Mouse (Mus musculus) kidney, adult 2 months (tissue): ENCODE data around the gene Foxo6. TPM values are rescaled to one million over a fixed set of nuclear protein-coding genes. Genes with fewer than 3 reads are reported as not detected.

Experiments
- DNase-seq: peaks from one replicate; pipeline ENCODE4 v3.0.0; 2021
- H3K27ac ChIP-seq: fragments of 200-500 bp; 2 replicates; pipeline ENCODE4 v1.5.1; 2012; ENCODE audit warnings: low read depth, low read length, control low read depth, inconsistent platforms; ENCODE audit not compliant: insufficient read depth
- H3K27me3 ChIP-seq: fragments of 200-500 bp; replicated peaks from 2 replicates; pipeline ENCODE4 v1.6.1; 2012; ENCODE audit warnings: mild to moderate bottlenecking, moderate library complexity, low read length, inconsistent platforms; ENCODE audit not compliant: control insufficient read depth, insufficient read depth
- H3K36me3 ChIP-seq: fragments of 200-500 bp; 2 replicates; pipeline ENCODE4 v1.6.1; 2012; ENCODE audit warnings: mild to moderate bottlenecking, moderate library complexity, low read length, inconsistent platforms; ENCODE audit not compliant: control insufficient read depth, insufficient read depth
- H3K4me1 ChIP-seq: fragments of 200-500 bp; 2 replicates; pipeline ENCODE4 v1.6.1; 2011; ENCODE audit warnings: low read length; ENCODE audit not compliant: control insufficient read depth, insufficient read depth
- H3K4me3 ChIP-seq: fragments of 200-500 bp; 2 replicates; pipeline ENCODE4 v1.5.1; 2011; ENCODE audit warnings: mild to moderate bottlenecking, low read depth, low read length, control low read depth; ENCODE audit not compliant: insufficient read depth
- CTCF ChIP-seq: fragments of 200-500 bp; conservative IDR thresholded peaks from 2 replicates; pipeline ENCODE4 v1.5.1; 2011; ENCODE audit warnings: low read depth, mild to moderate bottlenecking, control low read depth, low read length, moderate library complexity, mixed read lengths; ENCODE audit not compliant: insufficient read depth, insufficient read length
- POLR2A ChIP-seq: fragments of 200-500 bp; IDR thresholded peaks from one replicate; pipeline ENCODE4 v1.6.1; 2011; ENCODE audit warnings: low read depth, low read length, control low read depth
- WGBS: fragments of 180-500 bp; shearing (Covaris S2); methylation state at CpG from one replicate; pipeline ENCODE4 v1.1.7; 2018; 5-methylcytosine and 5-hydroxymethylcytosine counted together
- polyA plus RNA-seq: library from polyadenylated mRNA; depleted of rRNA; stranded (reverse); fragments of >200 nt; gene quantifications from 2 replicates; pipeline ENCODE4 v1.2.3, GENCODE M21; 2012; rRNA removed

The Foxo6 gene
- 0.41 and 0.61 TPM in 2 replicates for polyA plus RNA-seq

GRCm38 (mm10) chr4:120287290-120288111 is at the start of gene Foxo6:
Foxo6 (minus strand) TSS chr4:120287349.
- Histone ChIP-seq H3K27me3 (no peaks in the 10 kb centered on the region), H3K4me1 (no peaks in the 10 kb centered on the region), H3K4me3 (peak within 1 kb of the TSS; percentile 39), H3K36me3 (no peaks in the 10 kb centered on the region), H3K27ac (no peak within 1 kb of the TSS)
- TF ChIP-seq CTCF: peak; percentile 66
- no peak for TF ChIP-seq POLR2A
- under 1% methylated on average over 97 of the region's 99 CpGs for WGBS
- peak; percentile 97 for DNase-seq

- no peaks in the 10 kb centered on the region for H3K27me3 ChIP-seq
- no peak overlapping the region for H3K27ac ChIP-seq
- TF ChIP-seq CTCF (no peak), POLR2A (no peak)
- no peaks in the 10 kb centered on the region for H3K4me1 ChIP-seq
- H3K36me3 ChIP-seq: no peaks in the 10 kb centered on the region
- no peak overlapping the region for H3K4me3 ChIP-seq
- WGBS: 96% methylated on average over 4 of the region's 4 CpGs
- DNase-seq: no peak
Measured at GRCm38 (mm10) chr4:120334316-120334715, 47.2 kb upstream of the Foxo6 start.

GRCm38 (mm10) chr4:120332934-120333421 is 45.8 kb upstream of the Foxo6 start:
- Histone ChIP-seq H3K4me3 (no peak overlapping the region), H3K27me3 (no peaks in the 10 kb centered on the region), H3K27ac (no peak overlapping the region), H3K36me3 (no peaks in the 10 kb centered on the region), H3K4me1 (no peaks in the 10 kb centered on the region)
- TF ChIP-seq CTCF (no peak), POLR2A (no peak)
- DNase-seq: no peak
- 47% methylated on average over 11 of the region's 11 CpGs for WGBS

- no peak overlapping the region for H3K4me3 ChIP-seq
- H3K27ac ChIP-seq: no peak overlapping the region
- TF ChIP-seq POLR2A: no peak
- TF ChIP-seq CTCF: no peak
- H3K4me1 ChIP-seq: no peaks in the 10 kb centered on the region
- H3K27me3 ChIP-seq: no peaks in the 10 kb centered on the region
- H3K36me3 ChIP-seq: no peaks in the 10 kb centered on the region
- 55% methylated on average over 7 of the region's 7 CpGs for WGBS
- no peak for DNase-seq
Measured at GRCm38 (mm10) chr4:120332405-120332933, 45.3 kb upstream of the Foxo6 start.

- no peaks in the 10 kb centered on the region for H3K27me3 ChIP-seq
- no peak overlapping the region for H3K4me3 ChIP-seq
- H3K27ac ChIP-seq: no peak overlapping the region
- H3K36me3 ChIP-seq: no peaks in the 10 kb centered on the region
- H3K4me1 ChIP-seq: no peaks in the 10 kb centered on the region
- TF ChIP-seq POLR2A (no peak), CTCF (no peak)
- DNase-seq: no peak
- 77% methylated on average over 7 of the region's 7 CpGs for WGBS
Measured at GRCm38 (mm10) chr4:120331992-120332391, 44.8 kb upstream of the Foxo6 start.

- 89% methylated on average over 2 of the region's 2 CpGs for WGBS
- H3K27ac ChIP-seq: no peak overlapping the region
- no peak for DNase-seq
- no peak overlapping the region for H3K4me3 ChIP-seq
- H3K4me1 ChIP-seq: no peaks in the 10 kb centered on the region
- H3K36me3 ChIP-seq: no peaks in the 10 kb centered on the region
- no peaks in the 10 kb centered on the region for H3K27me3 ChIP-seq
- TF ChIP-seq POLR2A (no peak), CTCF (no peak)
Measured at GRCm38 (mm10) chr4:120331541-120331940, 44.4 kb upstream of the Foxo6 start.

GRCm38 (mm10) chr4:120325748-120326147 is 38.6 kb upstream of the Foxo6 start:
- no peaks in the 10 kb centered on the region for H3K36me3 ChIP-seq
- 55% methylated on average over 4 of the region's 4 CpGs for WGBS
- no peak overlapping the region for H3K27ac ChIP-seq
- no peaks in the 10 kb centered on the region for H3K4me1 ChIP-seq
- no peak for DNase-seq
- TF ChIP-seq POLR2A (no peak), CTCF (no peak)
- no peak overlapping the region for H3K4me3 ChIP-seq
- no peaks in the 10 kb centered on the region for H3K27me3 ChIP-seq
